7 mouse cellular contexts compared by ENCODE assay signal in the genomic region with DNA sequence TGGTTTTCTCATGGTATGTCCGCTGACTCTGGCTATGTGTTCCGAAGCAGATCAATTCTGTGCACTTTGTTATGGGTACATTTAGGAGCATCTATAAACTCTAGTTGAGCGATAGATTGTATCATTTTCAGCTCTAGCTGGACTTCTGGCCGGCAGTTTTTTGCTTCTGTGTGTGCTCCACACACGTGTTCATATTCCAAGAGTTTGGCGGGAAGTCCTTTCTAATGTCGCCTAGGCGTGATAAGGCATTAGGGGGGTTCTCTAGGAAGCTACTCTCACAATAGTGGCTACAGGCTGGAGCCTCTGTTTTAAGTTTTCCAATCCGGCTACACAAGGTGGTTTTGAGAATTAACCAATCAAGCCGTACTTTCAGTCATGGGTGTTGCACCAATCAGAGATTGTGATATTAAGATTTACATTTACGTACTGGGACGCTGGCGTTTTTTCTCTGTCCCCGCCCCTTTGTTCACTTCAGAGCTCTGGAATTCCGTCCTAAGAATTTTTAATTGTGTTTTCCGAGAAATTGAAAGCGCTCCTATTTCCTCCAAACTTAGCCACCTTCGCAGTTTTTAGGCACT. TPM values are rescaled to one million over a fixed set of nuclear protein-coding genes. Genes with fewer than 3 reads are reported as not detected.
A peak's percentile ranks its signal among the peaks of the same experiment; 100 is the strongest.
DNase-seq lines count a peak whose midpoint lies in the region; ATAC-seq and TF ChIP-seq lines count a peak whose summit lies in the region.

No protein-coding gene starts in this region.

- DNase-seq in Patski (ENCODE audit: low read depth, low spot score) = peak; percentile 89
- DNase-seq in cerebellum, adult 8-10 months = peak; percentile 57
- DNase-seq in forelimb bud, embryonic 11.5 days (ENCODE audit: low read depth, low spot score) = peak; percentile 93
- peak; percentile 32 to 36 for DNase-seq in layer of hippocampus, postnatal 25 days (ENCODE audit: extremely low spot score in 1 of 2, low spot score in 1 of 2)
- DNase-seq in lung, postnatal 10 days = peak; percentile 87
- DNase-seq in retina, postnatal 1 day = peak; percentile 94

- peak overlapping the region; percentile 80 for H3K9ac ChIP-seq in hindbrain, embryonic 13.5 days

- POLR2A ChIA-PET in Patski (lab: Charles Lee) = interaction anchor here (1.4 to 1.6 kb wide), 3 partner anchors 26 to 66 kb away, joined by 3 to 7 read pairs (median 6); a partner anchor contains a TSS

- peak overlapping the region; percentile 53 for H3K4me3 ChIP-seq in hindbrain, embryonic 13.5 days

- H3K4me1 ChIP-seq in hindbrain, embryonic 13.5 days (replicated peaks) = peaks cover 29% of the 10 kb centered on the region

- in situ Hi-C loops in Patski (cut with MboI; ENCODE audit: low pct_unique_long_range_greater_than_20kb) = no loop called here

- no peak for TF ChIP-seq CTCF in Patski (IDR thresholded peaks at IDR 0.05)

- H3K9me3 ChIP-seq in hindbrain, embryonic 13.5 days = no peaks in the 10 kb centered on the region

- H3K4me2 ChIP-seq in hindbrain, embryonic 13.5 days = peak overlapping the region; percentile 99

- H3K27me3 ChIP-seq in Patski = no peaks in the 10 kb centered on the region
- H3K27me3 ChIP-seq in hindbrain, embryonic 13.5 days = no peaks in the 10 kb centered on the region

- no peaks in the 10 kb centered on the region for H3K36me3 ChIP-seq in hindbrain, embryonic 13.5 days

- ATAC-seq in Patski = peak; percentile 42
- peak; percentile 80 for ATAC-seq in hindbrain, embryonic 13.5 days (ENCODE audit: low FRiP score)

- CTCF ChIA-PET in Patski (lab: Charles Lee) = interaction anchor here (1.3 to 1.4 kb wide), 2 partner anchors 27 to 66 kb away, joined by 3 to 5 read pairs; a partner anchor contains a TSS

- WGBS in hindbrain, embryonic 13.5 days = under 1% methylated on average over 18 of the region's 18 CpGs

- H3K27ac ChIP-seq in hindbrain, embryonic 13.5 days = peak overlapping the region; percentile 93

RNA-seq across cellular contexts. Expression of a gene that starts 2.9 kb away (rescaled TPM):
- 2.1 TPM for polyA plus RNA-seq in Patski (2021)
- polyA plus RNA-seq in hindbrain, embryonic 13.5 days (2015; fragmentation: Nextera tagmentation; extraction: Ambion mirVana) = 0.10 and 0.16 TPM in 2 replicates
- 1 to 10 TPM; 4.7 to 4.8 TPM for total RNA-seq in layer of hippocampus, postnatal 25 days (2021)

RNA-seq across cellular contexts. Expression of a gene that starts 4.5 kb away (rescaled TPM):
- polyA plus RNA-seq in Patski (2021) = not detected
- 0.83 TPM in 1 of 2 replicates, not detected in the other for polyA plus RNA-seq in hindbrain, embryonic 13.5 days (2015; fragmentation: Nextera tagmentation; extraction: Ambion mirVana)
- total RNA-seq in layer of hippocampus, postnatal 25 days (2021) = 100 to 1,000 TPM; 127 to 164 TPM

RNA-seq across cellular contexts. Expression of a gene that starts 6.2 kb away (rescaled TPM):
- 0.56 TPM for polyA plus RNA-seq in Patski (2021)
- polyA plus RNA-seq in hindbrain, embryonic 13.5 days (2015; fragmentation: Nextera tagmentation; extraction: Ambion mirVana) = 2.1 and 2.8 TPM in 2 replicates
- total RNA-seq in layer of hippocampus, postnatal 25 days (2021) = 10 to 100 TPM; 47.8 to 50.0 TPM

RNA-seq across cellular contexts. Expression of a gene that starts 12.1 kb away (rescaled TPM):
- 0.49 TPM for polyA plus RNA-seq in Patski (2021)
- polyA plus RNA-seq in hindbrain, embryonic 13.5 days (2015; fragmentation: Nextera tagmentation; extraction: Ambion mirVana) = 0.38 TPM in 1 of 2 replicates, not detected in the other
- total RNA-seq in layer of hippocampus, postnatal 25 days (2021) = 10 to 100 TPM; 15.7 to 16.5 TPM

RNA-seq across cellular contexts. Expression of a gene that starts 12.7 kb away (rescaled TPM):
- 2.1 TPM for polyA plus RNA-seq in Patski (2021)
- polyA plus RNA-seq in hindbrain, embryonic 13.5 days (2015; fragmentation: Nextera tagmentation; extraction: Ambion mirVana) = 0.29 TPM in 1 of 2 replicates, not detected in the other
- total RNA-seq in layer of hippocampus, postnatal 25 days (2021) = 1 to 10 TPM in 1 of 2 experiments, under 1 TPM in 1; 0.94 to 1.1 TPM

Comparison
In these comparisons a context has a peak if more than half of its experiments do, and no peak if none do; other contexts are left out.
1. Peak in every context shown above with its lines: DNase-seq, ATAC-seq, H3K4me3 ChIP-seq and H3K27ac ChIP-seq.
2. DNase-seq: peak in every context shown above with its lines; median percentile 94 in retina, postnatal 1 day; 93 in forelimb bud, embryonic 11.5 days; 89 in Patski; 87 in lung, postnatal 10 days; 57 in cerebellum, adult 8-10 months; 34 in layer of hippocampus, postnatal 25 days.